In genomic region chr14:54885309-54885708, GRCm38 (mm10) we compare ENCODE assay signal across 11 mouse cellular contexts. TPM values are rescaled to one million over a fixed set of nuclear protein-coding genes. Genes with fewer than 3 reads are reported as not detected.
A peak's percentile ranks its signal among the peaks of the same experiment; 100 is the strongest.
DNase-seq lines count a peak whose midpoint lies in the region; ATAC-seq and TF ChIP-seq lines count a peak whose summit lies in the region.
"Had no signal": no experiment of that assay in that cellular context is flagged by ENCODE, and none has a peak within 500 bp of the region (broad histone marks: within the 10 kb centered on the region; RNA-seq: fewer than 3 reads in every experiment).

No protein-coding gene starts in this region.

- DNase-seq in kidney, adult 9 months, result no peak
- no peak for DNase-seq in stomach, postnatal 0 days (ENCODE audit: low spot score)
- no peak for DNase-seq in gastrocnemius, postnatal 10 days
- no peak for DNase-seq in Muller cell, postnatal 12 days (ENCODE audit: inconsistent ontology term)
- DNase-seq: gastrocnemius, adult 2 months; kidney, postnatal 4 days; liver, postnatal 0 days had no signal

- peak overlapping the region; percentile 56 for H3K4me3 ChIP-seq in kidney, embryonic 15.5 days (replicated peaks)
- H3K4me3 ChIP-seq in stomach, embryonic 14.5 days (ENCODE audit: low read depth, low read length), result no peak overlapping the region
- no peak overlapping the region for H3K4me3 ChIP-seq in stomach, postnatal 0 days (ENCODE audit: low read depth, low read length)
- H3K4me3 ChIP-seq in intestine, postnatal 0 days (ENCODE audit: low read depth, low read length), result no peak overlapping the region

- H3K9me3 ChIP-seq in kidney, embryonic 15.5 days (replicated peaks), result no peaks in the 10 kb centered on the region
- H3K9me3 ChIP-seq in stomach, embryonic 14.5 days (ENCODE audit: control insufficient read depth, low read depth, low read length), result no peaks in the 10 kb centered on the region
- no peaks in the 10 kb centered on the region for H3K9me3 ChIP-seq in stomach, postnatal 0 days (ENCODE audit: control insufficient read depth, low read length)
- no peaks in the 10 kb centered on the region for H3K9me3 ChIP-seq in intestine, postnatal 0 days (ENCODE audit: control insufficient read depth)

- TF ChIP-seq CTCF in stomach, postnatal 0 days (IDR thresholded peaks at IDR 0.05; ENCODE audit: low read depth), result no peak
- TF ChIP-seq CTCF in intestine, postnatal 0 days (IDR thresholded peaks at IDR 0.05; ENCODE audit: low read depth), result no peak

- no peak overlapping the region for H3K9ac ChIP-seq in kidney, embryonic 15.5 days
- no peak overlapping the region for H3K9ac ChIP-seq in stomach, embryonic 14.5 days (replicated peaks; ENCODE audit: low read depth, low read length)
- no peak overlapping the region for H3K9ac ChIP-seq in stomach, postnatal 0 days (ENCODE audit: low read length)
- H3K9ac ChIP-seq in intestine, postnatal 0 days (ENCODE audit: low read depth, low read length), result 0 out of 2 replicates have a peak overlapping the region, but pooled peaks have one; percentile 12
- H3K9ac ChIP-seq: liver, postnatal 0 days had no signal

- WGBS in kidney, embryonic 15.5 days, result 89% methylated on average over 11 of the region's 11 CpGs
- WGBS in stomach, embryonic 14.5 days, result 90% methylated on average over 11 of the region's 11 CpGs
- WGBS in stomach, postnatal 0 days, result 88% methylated on average over 9 of the region's 11 CpGs
- WGBS in intestine, postnatal 0 days, result 64% methylated on average over 11 of the region's 11 CpGs

- no peak for ATAC-seq in kidney, embryonic 15.5 days (replicated peaks; ENCODE audit: low FRiP score)
- ATAC-seq in stomach, embryonic 14.5 days (ENCODE audit: insufficient number of reproducible peaks, insufficient read depth, low FRiP score, low read depth), result no peak
- ATAC-seq in stomach, postnatal 0 days (ENCODE audit: low FRiP score, low TSS enrichment), result no peak
- ATAC-seq in intestine, postnatal 0 days, result no peak
- ATAC-seq: liver, postnatal 0 days had no signal

- TF ChIP-seq EP300 in stomach, postnatal 0 days (optimal IDR thresholded peaks at IDR 0.05), result no peak

- peaks cover 25% of the 10 kb centered on the region for H3K36me3 ChIP-seq in kidney, embryonic 15.5 days
- H3K36me3 ChIP-seq in stomach, embryonic 14.5 days (ENCODE audit: control insufficient read depth, insufficient read depth, low read length), result peaks cover 12% of the 10 kb centered on the region; the same call in 1 of the 2 replicates
- 0 out of 2 replicates have a peak, but pooled peaks cover 2% of the 10 kb centered on the region for H3K36me3 ChIP-seq in stomach, postnatal 0 days (ENCODE audit: control insufficient read depth, insufficient read depth, low read length)
- peaks cover 26% of the 10 kb centered on the region; the same call in 1 of the 2 replicates for H3K36me3 ChIP-seq in intestine, postnatal 0 days (ENCODE audit: control insufficient read depth, insufficient read depth)

- H3K27me3 ChIP-seq in kidney, embryonic 15.5 days, result no peaks in the 10 kb centered on the region
- H3K27me3 ChIP-seq in stomach, embryonic 14.5 days (ENCODE audit: control insufficient read depth, insufficient read depth, low read length), result no peaks in the 10 kb centered on the region
- no peaks in the 10 kb centered on the region for H3K27me3 ChIP-seq in stomach, postnatal 0 days (ENCODE audit: control insufficient read depth, insufficient read depth, low read length)
- H3K27me3 ChIP-seq in intestine, postnatal 0 days (replicated peaks; ENCODE audit: control insufficient read depth, insufficient read depth, low read length), result no peaks in the 10 kb centered on the region

- peaks cover 25% of the 10 kb centered on the region for H3K4me1 ChIP-seq in kidney, embryonic 15.5 days
- H3K4me1 ChIP-seq in stomach, embryonic 14.5 days (ENCODE audit: control insufficient read depth, insufficient read depth, low read length), result peaks cover 16% of the 10 kb centered on the region
- H3K4me1 ChIP-seq in stomach, postnatal 0 days (replicated peaks; ENCODE audit: control insufficient read depth, insufficient read depth), result 0 out of 2 replicates have a peak, but pooled peaks cover 4% of the 10 kb centered on the region
- H3K4me1 ChIP-seq in intestine, postnatal 0 days (replicated peaks; ENCODE audit: control insufficient read depth, insufficient read depth, low read length), result peaks cover 3% of the 10 kb centered on the region; the same call in 1 of the 2 replicates

- peak overlapping the region; percentile 82 for H3K4me2 ChIP-seq in kidney, embryonic 15.5 days
- peak overlapping the region; percentile 12 for H3K4me2 ChIP-seq in stomach, embryonic 14.5 days (replicated peaks; ENCODE audit: low read depth, low read length)
- H3K4me2 ChIP-seq in stomach, postnatal 0 days (replicated peaks; ENCODE audit: low read depth), result no peak overlapping the region
- peak overlapping the region; percentile 83; the same call in 1 of the 2 replicates for H3K4me2 ChIP-seq in intestine, postnatal 0 days (replicated peaks; ENCODE audit: low read depth)

- no peak overlapping the region for H3K27ac ChIP-seq in kidney, embryonic 15.5 days
- H3K27ac ChIP-seq in stomach, embryonic 14.5 days (ENCODE audit: low read length), result no peak overlapping the region
- no peak overlapping the region for H3K27ac ChIP-seq in stomach, postnatal 0 days (replicated peaks)
- H3K27ac ChIP-seq in intestine, postnatal 0 days (ENCODE audit: low read depth, low read length), result no peak overlapping the region
- H3K27ac ChIP-seq: gastrocnemius, adult 2 months had no signal

RNA-seq across cellular contexts. Expression of gene Gm20521, which starts 2.1 kb away (rescaled TPM):
- 0.14 and 0.75 TPM in 2 replicates for polyA plus RNA-seq in kidney, embryonic 15.5 days (2015; fragmentation: Nextera tagmentation; extraction: Ambion mirVana)
- polyA plus RNA-seq in stomach, embryonic 14.5 days (2014; fragmentation: Nextera tagmentation; extraction: Ambion mirVana), result not detected in 2 replicates
- polyA plus RNA-seq in stomach, postnatal 0 days (2015; fragmentation: Nextera tagmentation; extraction: Ambion mirVana), result 1.2 TPM in 2 replicates
- 1.8 and 1.9 TPM in 2 replicates for polyA plus RNA-seq in intestine, postnatal 0 days (2015; fragmentation: Nextera tagmentation; extraction: Ambion mirVana)
- total RNA-seq in gastrocnemius, postnatal 10 days (2021), result 1 to 10 TPM in 1 of 2 experiments, under 1 TPM in 1; 0.94 to 5.0 TPM
- polyA plus RNA-seq: embryonic facial prominence, embryonic 11.5 days had no signal

RNA-seq across cellular contexts. Expression of gene Bcl2l2, which starts 2.1 kb away (rescaled TPM):
- polyA plus RNA-seq in kidney, embryonic 15.5 days (2015; fragmentation: Nextera tagmentation; extraction: Ambion mirVana), result 4.0 and 4.7 TPM in 2 replicates
- 6.1 and 6.2 TPM in 2 replicates for polyA plus RNA-seq in stomach, embryonic 14.5 days (2014; fragmentation: Nextera tagmentation; extraction: Ambion mirVana)
- 4.3 and 4.7 TPM in 2 replicates for polyA plus RNA-seq in stomach, postnatal 0 days (2015; fragmentation: Nextera tagmentation; extraction: Ambion mirVana)
- 8.0 and 9.3 TPM in 2 replicates for polyA plus RNA-seq in intestine, postnatal 0 days (2015; fragmentation: Nextera tagmentation; extraction: Ambion mirVana)
- total RNA-seq in gastrocnemius, postnatal 10 days (2021), result 10 to 100 TPM; 28.2 to 29.3 TPM

RNA-seq across cellular contexts. Expression of gene Pabpn1, which starts 7.0 kb away (rescaled TPM):
- polyA plus RNA-seq in kidney, embryonic 15.5 days (2015; fragmentation: Nextera tagmentation; extraction: Ambion mirVana), result 144 and 157 TPM in 2 replicates
- 136 and 152 TPM in 2 replicates for polyA plus RNA-seq in stomach, embryonic 14.5 days (2014; fragmentation: Nextera tagmentation; extraction: Ambion mirVana)
- 46.4 and 56.2 TPM in 2 replicates for polyA plus RNA-seq in stomach, postnatal 0 days (2015; fragmentation: Nextera tagmentation; extraction: Ambion mirVana)
- 60.9 and 64.1 TPM in 2 replicates for polyA plus RNA-seq in intestine, postnatal 0 days (2015; fragmentation: Nextera tagmentation; extraction: Ambion mirVana)
- 10 to 100 TPM; 80.2 to 99.9 TPM for total RNA-seq in gastrocnemius, postnatal 10 days (2021)

RNA-seq across cellular contexts. Expression of gene Ppp1r3e, which starts 8.0 kb away (rescaled TPM):
- 1.9 and 2.2 TPM in 2 replicates for polyA plus RNA-seq in kidney, embryonic 15.5 days (2015; fragmentation: Nextera tagmentation; extraction: Ambion mirVana)
- 2.8 and 2.9 TPM in 2 replicates for polyA plus RNA-seq in stomach, embryonic 14.5 days (2014; fragmentation: Nextera tagmentation; extraction: Ambion mirVana)
- 1.7 and 2.2 TPM in 2 replicates for polyA plus RNA-seq in stomach, postnatal 0 days (2015; fragmentation: Nextera tagmentation; extraction: Ambion mirVana)
- polyA plus RNA-seq in intestine, postnatal 0 days (2015; fragmentation: Nextera tagmentation; extraction: Ambion mirVana), result 3.8 and 4.1 TPM in 2 replicates
- 1 to 10 TPM; 4.2 to 6.8 TPM for total RNA-seq in gastrocnemius, postnatal 10 days (2021)

RNA-seq across cellular contexts. Expression of gene Homez, which starts 14.5 kb away (rescaled TPM):
- 18.0 and 18.3 TPM in 2 replicates for polyA plus RNA-seq in kidney, embryonic 15.5 days (2015; fragmentation: Nextera tagmentation; extraction: Ambion mirVana)
- 7.9 and 9.2 TPM in 2 replicates for polyA plus RNA-seq in stomach, embryonic 14.5 days (2014; fragmentation: Nextera tagmentation; extraction: Ambion mirVana)
- 4.5 and 5.0 TPM in 2 replicates for polyA plus RNA-seq in stomach, postnatal 0 days (2015; fragmentation: Nextera tagmentation; extraction: Ambion mirVana)
- polyA plus RNA-seq in intestine, postnatal 0 days (2015; fragmentation: Nextera tagmentation; extraction: Ambion mirVana), result 6.0 and 7.3 TPM in 2 replicates
- 1 to 10 TPM; 6.8 to 8.4 TPM for total RNA-seq in gastrocnemius, postnatal 10 days (2021)
